Mouse (Mus musculus) G1E (cell line): ENCODE results near the gene 1700024P04Rik.

Experiments
- CTCF ChIP-seq: IDR thresholded peaks from 2 replicates; pipeline ENCODE4 v1.5.1; 2012; ENCODE audit warnings: low read depth, low read length, inconsistent platforms, mixed read lengths
- TAL1 ChIP-seq: conservative IDR thresholded peaks from 2 replicates; pipeline ENCODE4 v1.6.1; 2012; ENCODE audit warnings: low read depth, low read length, inconsistent platforms, mixed read lengths

- TF ChIP-seq CTCF (no peak), TAL1 (no peak)
Measured at GRCm38 (mm10) chr13:98977070-98977785, 7.1 kb downstream of the 1700024P04Rik start.
